Mouse (Mus musculus): ENCODE data around the gene Hrct1.

DNA sequence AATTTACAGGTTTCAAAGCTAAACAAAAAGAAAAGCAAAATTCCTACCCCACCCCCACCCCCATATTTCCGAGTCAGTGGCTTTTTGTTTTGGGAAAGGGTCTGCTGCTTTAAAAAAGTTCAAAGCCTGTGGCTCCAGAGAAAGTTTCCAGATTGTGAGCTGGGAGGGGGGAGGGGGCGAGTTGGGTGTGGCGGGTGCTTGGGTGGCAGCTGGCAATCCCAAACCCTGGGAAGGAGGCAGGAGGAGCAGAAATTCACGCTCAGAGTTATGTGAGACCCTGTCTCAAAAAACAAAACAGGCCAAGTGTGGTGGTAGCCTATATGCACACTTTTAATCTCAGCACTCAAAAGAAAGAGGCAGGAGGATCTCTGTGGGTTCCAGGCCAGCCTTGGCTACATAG is 15.6 kb downstream of the Hrct1 start:
- no peak for TF ChIP-seq POLR2A (IDR thresholded peaks at IDR 0.05; ENCODE audit: insufficient read depth, low read depth, low read length)
- no peak for TF ChIP-seq CTCF (IDR thresholded peaks at IDR 0.05)

Data from heart, adult 2 months (tissue).